Mouse (Mus musculus) bone marrow, adult 2 months (tissue): ENCODE measurements around the gene Ptch1.

ENCODE experiments used
- CTCF ChIP-seq: fragments of 200-500 bp; IDR thresholded peaks from 2 replicates; pipeline ENCODE4 v1.5.1; 2011; ENCODE audit warnings: low read length, control low read depth; ENCODE audit not compliant: control insufficient read depth, insufficient read depth
- POLR2A ChIP-seq: fragments of 200-500 bp; IDR thresholded peaks from 2 replicates; pipeline ENCODE4 v1.6.1; 2011; ENCODE audit warnings: low read depth, mild to moderate bottlenecking, control low read depth, low read length, borderline replicate concordance; ENCODE audit not compliant: control insufficient read depth

GRCm38 (mm10) chr13:63572453-63573255 lies 744 bp downstream of the Ptch1 start:
- no peak for TF ChIP-seq POLR2A
- TF ChIP-seq CTCF = no peak
